Mouse (Mus musculus): ENCODE results near the gene Anks1b.

- TF ChIP-seq EP300 (optimal IDR thresholded peaks at IDR 0.05) (no peak), CTCF (IDR thresholded peaks at IDR 0.05; ENCODE audit: low read depth) (no peak)
Measured at GRCm38 (mm10) chr10:90824692-90825091, 951.4 kb downstream of the Anks1b start.
